Mouse (Mus musculus): ENCODE results near the gene Vtn. TPM values are rescaled to one million over a fixed set of nuclear protein-coding genes. Genes with fewer than 3 reads are reported as not detected.
A peak's percentile ranks its signal among the peaks of the same experiment; 100 is the strongest.

The Vtn gene
- polyA plus RNA-seq, 1 experiment from 2014 or later = 3.6 TPM

DNA sequence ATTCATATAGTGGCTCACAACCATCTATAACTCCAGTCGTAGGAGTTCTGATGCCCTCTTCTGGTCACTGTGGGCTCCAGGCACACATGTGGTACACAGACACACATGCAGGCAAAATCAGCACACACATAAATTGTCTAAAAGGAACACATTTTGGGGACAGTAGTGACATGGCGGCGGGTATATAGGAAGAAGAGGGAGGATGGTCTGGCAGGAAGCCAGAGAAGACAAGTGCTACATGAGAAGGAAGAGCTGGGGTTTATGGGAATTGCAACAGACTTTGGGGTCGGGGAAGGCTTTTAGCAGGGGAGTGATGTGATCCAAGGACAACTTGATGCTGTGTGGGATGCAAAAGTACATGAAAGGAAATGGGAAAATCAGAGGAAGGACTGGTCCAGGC lies 35.6 kb downstream of the Vtn start:
- WGBS = 78% methylated on average over 4 of the region's 4 CpGs
- Histone ChIP-seq H3K4me3 (ENCODE audit: low read depth, low read length) (peak overlapping the region; percentile 74; the same call in 1 of the 2 replicates), H3K9me3 (ENCODE audit: control insufficient read depth, low read length) (no peaks in the 10 kb centered on the region), H3K36me3 (ENCODE audit: control insufficient read depth, insufficient read depth, low read length) (peaks cover 7% of the 10 kb centered on the region; the same call in 1 of the 2 replicates), H3K4me2 (replicated peaks; ENCODE audit: low read depth) (peak overlapping the region; percentile 47), H3K27ac (replicated peaks) (no peak overlapping the region), H3K4me1 (replicated peaks; ENCODE audit: control insufficient read depth, insufficient read depth) (no peaks in the 10 kb centered on the region), H3K27me3 (ENCODE audit: control insufficient read depth, insufficient read depth, low read length) (no peaks in the 10 kb centered on the region), H3K9ac (ENCODE audit: low read length) (0 out of 2 replicates have a peak overlapping the region, but pooled peaks have one; percentile 35)
- DNase-seq (ENCODE audit: low spot score) (no peak), ATAC-seq (ENCODE audit: low FRiP score, low TSS enrichment) (no peak)
- peak; percentile 37 for TF ChIP-seq CTCF (IDR thresholded peaks at IDR 0.05; ENCODE audit: low read depth)
- no peak for TF ChIP-seq EP300 (optimal IDR thresholded peaks at IDR 0.05)

DNA sequence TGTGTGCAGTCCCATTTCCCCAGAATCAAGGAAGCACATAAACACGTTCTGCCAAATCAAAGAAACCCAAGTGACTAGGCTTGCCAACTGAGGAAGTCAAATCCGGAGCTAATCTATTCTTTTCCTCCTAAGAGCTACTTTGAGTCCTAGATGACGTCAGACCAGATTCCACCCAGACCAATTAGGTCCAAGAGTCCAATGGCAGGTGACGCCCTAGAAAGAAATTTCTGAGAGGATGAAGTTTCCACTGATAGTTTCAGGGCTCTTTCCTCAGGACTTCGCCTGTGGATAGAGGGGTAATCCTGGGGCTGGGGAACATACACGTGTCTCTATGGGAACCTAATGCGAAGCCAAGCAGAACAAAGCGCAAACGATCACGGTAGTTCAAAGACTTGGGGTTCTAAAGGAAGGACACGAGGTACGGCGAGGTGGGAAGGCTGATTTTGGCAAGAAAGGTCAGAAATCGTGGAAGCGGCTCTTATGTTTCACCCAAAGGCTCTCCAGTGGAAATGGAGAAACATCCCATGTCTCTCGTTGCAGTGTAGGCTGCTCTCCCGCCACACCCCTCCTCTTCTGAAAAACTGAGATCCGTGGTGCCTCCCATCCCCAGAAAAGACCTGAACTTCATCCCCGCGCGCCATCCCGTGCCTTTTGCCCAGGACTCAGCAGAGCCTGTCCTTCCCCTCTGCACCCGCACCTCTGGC lies 36.6 kb downstream of the Vtn start:
- Histone ChIP-seq H3K27ac (replicated peaks) (peak overlapping the region; percentile 93), H3K9me3 (ENCODE audit: control insufficient read depth, low read length) (no peaks in the 10 kb centered on the region), H3K27me3 (ENCODE audit: control insufficient read depth, insufficient read depth, low read length) (no peaks in the 10 kb centered on the region), H3K4me1 (replicated peaks; ENCODE audit: control insufficient read depth, insufficient read depth) (no peaks in the 10 kb centered on the region), H3K4me3 (ENCODE audit: low read depth, low read length) (peak overlapping the region; percentile 74), H3K9ac (ENCODE audit: low read length) (peak overlapping the region; percentile 63), H3K36me3 (ENCODE audit: control insufficient read depth, insufficient read depth, low read length) (peaks cover 7% of the 10 kb centered on the region), H3K4me2 (replicated peaks; ENCODE audit: low read depth) (peak overlapping the region; percentile 47)
- peak; percentile 64 for DNase-seq (ENCODE audit: low spot score)
- WGBS = under 1% methylated on average over 23 of the region's 23 CpGs
- TF ChIP-seq CTCF (IDR thresholded peaks at IDR 0.05; ENCODE audit: low read depth) = no peak
- TF ChIP-seq EP300 (optimal IDR thresholded peaks at IDR 0.05) = no peak
- ATAC-seq (ENCODE audit: low FRiP score, low TSS enrichment) = peak; percentile 22

GRCm38 (mm10) chr11:78536080-78536689 lies 37.3 kb downstream of the Vtn start, which contains the start of the genes Tnfaip1 and Ift20:
Gene Tnfaip1 (minus strand): TSS chr11:78536332.
Gene Ift20 (plus strand): TSS chr11:78536361.
- H3K4me1 ChIP-seq (replicated peaks; ENCODE audit: control insufficient read depth, insufficient read depth) = no peaks in the 10 kb centered on the region
- peak within 1 kb of the TSS; percentile 87 for H3K9ac ChIP-seq (ENCODE audit: low read length)
- peak; percentile 98 for ATAC-seq (ENCODE audit: low FRiP score, low TSS enrichment)
- TF ChIP-seq CTCF (IDR thresholded peaks at IDR 0.05; ENCODE audit: low read depth) (peak; percentile 5; the same call in 1 of the 2 replicates), EP300 (optimal IDR thresholded peaks at IDR 0.05) (no peak)
- no peaks in the 10 kb centered on the region for H3K9me3 ChIP-seq (ENCODE audit: control insufficient read depth, low read length)
- DNase-seq (ENCODE audit: low spot score) = peak; percentile 98
- H3K36me3 ChIP-seq (ENCODE audit: control insufficient read depth, insufficient read depth, low read length) = peaks cover 7% of the 10 kb centered on the region
- H3K4me3 ChIP-seq (ENCODE audit: low read depth, low read length) = peak within 1 kb of the TSS; percentile 74
- no peaks in the 10 kb centered on the region for H3K27me3 ChIP-seq (ENCODE audit: control insufficient read depth, insufficient read depth, low read length)
- WGBS = under 1% methylated on average over 52 of the region's 52 CpGs
- H3K4me2 ChIP-seq (replicated peaks; ENCODE audit: low read depth) = peak within 1 kb of the TSS; percentile 79
- peak within 1 kb of the TSS; percentile 93 for H3K27ac ChIP-seq (replicated peaks)

DNA sequence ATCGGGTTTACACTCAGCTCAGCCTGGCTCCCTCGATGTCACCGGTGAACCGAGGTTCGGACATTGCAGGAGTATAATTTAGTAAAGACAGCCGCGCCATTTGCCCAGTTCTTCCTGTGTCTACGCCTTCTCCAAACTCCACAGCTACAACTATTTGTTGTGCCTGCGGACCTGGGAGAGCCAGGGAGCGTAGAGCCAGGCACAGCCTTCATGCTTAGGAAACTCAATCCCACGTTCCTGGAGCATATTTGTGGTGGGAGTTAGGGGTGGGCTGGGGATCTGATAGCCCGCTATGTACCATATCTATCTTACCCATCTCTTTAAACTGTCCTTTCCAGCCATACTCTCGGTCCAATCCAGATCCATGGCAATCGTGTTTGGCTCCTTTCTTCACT lies 37.8 kb downstream of the Vtn start:
- Histone ChIP-seq H3K4me1 (replicated peaks; ENCODE audit: control insufficient read depth, insufficient read depth) (no peaks in the 10 kb centered on the region), H3K27me3 (ENCODE audit: control insufficient read depth, insufficient read depth, low read length) (no peaks in the 10 kb centered on the region), H3K9ac (ENCODE audit: low read length) (peak overlapping the region; percentile 87), H3K27ac (replicated peaks) (peak overlapping the region; percentile 93), H3K36me3 (ENCODE audit: control insufficient read depth, insufficient read depth, low read length) (peaks cover 7% of the 10 kb centered on the region), H3K4me2 (replicated peaks; ENCODE audit: low read depth) (peak overlapping the region; percentile 79), H3K4me3 (ENCODE audit: low read depth, low read length) (peak overlapping the region; percentile 74), H3K9me3 (ENCODE audit: control insufficient read depth, low read length) (no peaks in the 10 kb centered on the region)
- WGBS = under 1% methylated on average over 14 of the region's 14 CpGs
- TF ChIP-seq EP300 (optimal IDR thresholded peaks at IDR 0.05) (no peak), CTCF (IDR thresholded peaks at IDR 0.05; ENCODE audit: low read depth) (no peak)
- DNase-seq (ENCODE audit: low spot score) (no peak), ATAC-seq (ENCODE audit: low FRiP score, low TSS enrichment) (no peak; the same call in 1 of the 2 replicates)

GRCm38 (mm10) chr11:78540358-78540757 lies 41.5 kb downstream of the Vtn start:
- ATAC-seq (ENCODE audit: low FRiP score, low TSS enrichment) (no peak), DNase-seq (ENCODE audit: low spot score) (no peak)
- no peaks in the 10 kb centered on the region for H3K4me1 ChIP-seq (replicated peaks; ENCODE audit: control insufficient read depth, insufficient read depth)
- no peak overlapping the region for H3K4me2 ChIP-seq (replicated peaks; ENCODE audit: low read depth)
- no peak overlapping the region for H3K9ac ChIP-seq (ENCODE audit: low read length)
- no peaks in the 10 kb centered on the region for H3K27me3 ChIP-seq (ENCODE audit: control insufficient read depth, insufficient read depth, low read length)
- peaks cover 7% of the 10 kb centered on the region for H3K36me3 ChIP-seq (ENCODE audit: control insufficient read depth, insufficient read depth, low read length)
- no peak overlapping the region; the same call in 1 of the 2 replicates for H3K27ac ChIP-seq (replicated peaks)
- no peak overlapping the region for H3K4me3 ChIP-seq (ENCODE audit: low read depth, low read length)
- no peaks in the 10 kb centered on the region for H3K9me3 ChIP-seq (ENCODE audit: control insufficient read depth, low read length)
- 68% methylated on average over 3 of the region's 3 CpGs for WGBS
- TF ChIP-seq CTCF (IDR thresholded peaks at IDR 0.05; ENCODE audit: low read depth) (no peak), EP300 (optimal IDR thresholded peaks at IDR 0.05) (no peak)
